Mouse (Mus musculus): ENCODE measurements around the gene Rps28. TPM values are rescaled to one million over a fixed set of nuclear protein-coding genes. Genes with fewer than 3 reads are reported as not detected.
A peak's percentile ranks its signal among the peaks of the same experiment; 100 is the strongest.

The Rps28 gene
- polyA plus RNA-seq, 1 experiment from 2014 or later = 612 TPM

DNA sequence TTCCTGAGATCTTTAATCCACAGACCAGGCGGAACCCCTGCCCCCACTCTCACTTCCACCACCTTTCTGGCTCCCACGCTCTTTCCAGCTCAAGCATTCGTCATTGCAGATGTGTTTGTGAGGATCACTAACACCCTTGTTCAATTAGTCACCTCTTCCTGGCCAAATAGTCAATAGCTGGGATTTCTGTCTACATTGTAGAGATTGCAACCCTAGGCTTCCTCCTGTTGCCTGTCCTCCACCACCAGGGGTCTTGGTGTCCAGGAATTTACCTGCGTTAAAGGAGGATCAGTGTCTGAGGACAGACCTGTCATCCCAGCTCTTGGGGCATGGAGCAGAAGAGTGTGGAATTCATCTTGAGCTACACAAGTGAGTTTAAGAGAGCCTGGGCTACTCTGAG lies 42.3 kb downstream of the Rps28 start:
- no peak overlapping the region for H3K9ac ChIP-seq (replicated peaks)
- H3K27ac ChIP-seq (replicated peaks) = no peak overlapping the region
- ATAC-seq (replicated peaks) = no peak
- H3K4me3 ChIP-seq = no peak overlapping the region
- peak overlapping the region; percentile 92 for H3K4me2 ChIP-seq (replicated peaks)
- H3K36me3 ChIP-seq = no peaks in the 10 kb centered on the region
- no peaks in the 10 kb centered on the region for H3K27me3 ChIP-seq
- peaks cover 34% of the 10 kb centered on the region for H3K4me1 ChIP-seq
- H3K9me3 ChIP-seq = no peaks in the 10 kb centered on the region
- WGBS = 37% methylated on average over 4 of the region's 4 CpGs

DNA sequence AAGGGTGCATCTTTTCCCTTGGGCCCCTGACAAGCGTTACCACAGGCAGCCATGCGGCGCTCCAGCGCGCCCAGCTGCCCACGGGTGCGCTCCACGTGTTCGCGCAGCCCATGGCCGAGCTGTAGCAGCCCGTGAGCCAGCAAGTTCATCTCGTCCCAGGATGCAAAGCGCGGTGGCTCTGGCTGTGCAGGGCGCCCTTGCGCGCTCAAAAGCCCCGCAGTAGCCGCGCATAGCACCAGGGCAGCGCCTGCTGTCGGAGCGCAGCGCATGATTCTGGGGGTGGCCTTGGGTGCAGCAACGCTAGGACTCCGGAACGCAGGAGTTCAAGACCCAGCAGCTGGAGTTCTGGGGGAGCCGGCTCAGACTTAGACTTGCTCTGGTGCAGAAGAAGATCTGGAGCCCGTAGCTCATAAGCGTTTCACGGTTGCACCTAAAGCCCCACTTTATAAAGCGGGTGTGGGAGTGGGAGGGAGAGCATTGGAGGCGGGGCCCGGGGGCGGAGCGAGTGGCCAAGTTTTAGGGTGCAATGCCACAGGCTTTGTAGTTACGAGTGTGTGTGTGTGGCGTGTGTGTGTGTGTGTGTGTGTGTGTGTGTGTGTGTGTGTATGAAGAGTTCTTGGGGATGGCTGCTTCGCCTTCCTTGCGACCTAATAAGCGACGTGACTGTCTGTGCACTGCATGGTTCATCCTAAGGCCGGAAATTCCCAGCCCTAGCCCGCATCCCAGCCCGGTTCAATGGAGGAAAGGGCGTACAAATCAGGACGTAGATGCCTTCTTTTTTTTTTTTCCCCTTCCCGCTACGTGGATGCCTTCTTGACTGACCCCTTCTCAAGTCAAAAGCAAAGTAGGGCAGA lies 43.0 kb downstream of the Rps28 start, which contains the start of gene Angptl4:
Gene Angptl4, minus strand, starts transcription at position 707 of the 854 bp plus-strand sequence.
- no peaks in the 10 kb centered on the region for H3K27me3 ChIP-seq
- peak within 1 kb of the TSS; percentile 92 for H3K4me2 ChIP-seq (replicated peaks)
- H3K36me3 ChIP-seq = no peaks in the 10 kb centered on the region
- H3K4me1 ChIP-seq = peaks cover 34% of the 10 kb centered on the region
- H3K4me3 ChIP-seq = peak within 1 kb of the TSS; percentile 47
- no peaks in the 10 kb centered on the region for H3K9me3 ChIP-seq
- peak within 1 kb of the TSS; percentile 45 for H3K27ac ChIP-seq (replicated peaks)
- H3K9ac ChIP-seq (replicated peaks) = peak within 1 kb of the TSS; percentile 51
- peak; percentile 69 for ATAC-seq (replicated peaks)
- 2% methylated on average over 50 of the region's 50 CpGs for WGBS

DNA sequence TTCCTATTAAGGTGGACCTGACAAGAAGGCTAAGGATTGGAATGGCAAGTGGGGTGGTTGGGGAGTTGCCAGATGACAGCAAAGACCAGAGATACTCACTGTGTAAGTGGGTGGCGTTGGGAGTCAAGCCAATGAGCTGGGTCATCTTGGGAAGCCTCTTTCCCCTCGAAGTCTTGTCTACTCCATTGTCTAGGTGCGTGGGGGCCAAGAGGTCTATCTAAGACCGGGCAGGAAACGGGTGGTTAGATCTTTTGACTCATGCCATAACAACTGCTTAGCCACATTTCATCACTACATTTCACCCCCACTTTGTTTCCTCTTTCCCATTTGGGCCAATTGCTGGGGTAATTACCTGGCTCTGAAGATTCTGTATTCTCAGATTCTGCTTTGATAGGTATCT lies 43.9 kb downstream of the Rps28 start:
- no peaks in the 10 kb centered on the region for H3K27me3 ChIP-seq
- peak overlapping the region; percentile 47 for H3K4me3 ChIP-seq
- WGBS = 95% methylated on average over 5 of the region's 5 CpGs
- H3K9me3 ChIP-seq = no peaks in the 10 kb centered on the region
- H3K9ac ChIP-seq (replicated peaks) = no peak overlapping the region
- H3K4me2 ChIP-seq (replicated peaks) = peak overlapping the region; percentile 92; the same call in 1 of the 2 replicates
- no peak for ATAC-seq (replicated peaks)
- peaks cover 34% of the 10 kb centered on the region for H3K4me1 ChIP-seq
- H3K27ac ChIP-seq (replicated peaks) = peak overlapping the region; percentile 45; the same call in 1 of the 2 replicates
- H3K36me3 ChIP-seq = no peaks in the 10 kb centered on the region

DNA sequence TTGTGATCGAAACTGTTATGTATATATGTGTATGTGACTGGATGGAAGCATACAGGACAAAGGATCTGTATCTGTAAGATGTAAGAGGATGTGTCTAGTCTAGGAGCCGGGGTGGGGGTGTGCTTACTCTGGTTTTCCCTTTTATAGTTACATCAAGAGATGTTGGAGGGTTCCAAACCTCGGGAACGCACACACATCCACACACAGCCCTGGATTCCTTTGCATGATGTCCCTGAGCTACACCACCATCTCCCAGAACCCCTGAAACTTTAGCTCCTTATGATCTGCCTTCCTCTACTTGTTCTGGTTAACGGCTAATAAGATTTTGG lies 44.4 kb downstream of the Rps28 start:
- Histone ChIP-seq H3K4me1 (peaks cover 34% of the 10 kb centered on the region), H3K27ac (replicated peaks) (no peak overlapping the region), H3K4me2 (replicated peaks) (no peak overlapping the region), H3K4me3 (no peak overlapping the region), H3K36me3 (no peaks in the 10 kb centered on the region), H3K9ac (replicated peaks) (no peak overlapping the region), H3K9me3 (no peaks in the 10 kb centered on the region), H3K27me3 (no peaks in the 10 kb centered on the region)
- ATAC-seq (replicated peaks) = no peak
- WGBS = 87% methylated on average over 5 of the region's 5 CpGs

DNA sequence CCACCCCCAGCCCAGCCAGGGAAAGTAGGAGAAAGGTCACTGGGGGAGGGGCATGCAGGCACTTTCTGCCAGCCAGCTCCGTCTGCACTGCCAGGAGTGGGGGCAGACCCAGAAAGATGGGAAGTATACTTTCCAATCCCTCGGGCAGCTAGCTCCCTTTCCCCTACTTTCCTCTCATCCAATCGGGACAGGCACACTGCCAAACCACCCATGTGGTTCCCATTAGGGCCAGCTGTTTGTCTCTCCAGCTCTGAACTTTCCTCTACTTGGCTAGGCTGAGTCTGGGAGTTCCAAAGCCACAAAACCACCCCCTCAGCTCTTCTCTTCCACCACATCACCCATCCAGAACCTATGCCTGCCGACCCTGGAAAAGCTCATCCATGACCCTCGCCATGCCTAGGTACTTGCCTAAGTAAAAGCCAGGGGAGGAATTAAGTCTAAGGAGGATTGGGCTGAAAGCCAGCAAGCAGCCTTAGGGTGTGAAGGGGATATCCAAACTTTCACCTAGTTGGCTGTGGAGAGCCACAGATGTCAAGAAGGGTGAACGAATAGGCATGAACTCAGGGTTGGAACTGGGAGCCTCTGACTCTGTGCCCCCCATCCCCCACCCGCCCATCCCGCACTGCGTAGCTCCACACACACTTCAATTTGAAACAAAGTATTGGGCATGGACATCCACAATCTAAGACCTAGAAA lies 44.9 kb downstream of the Rps28 start:
- Histone ChIP-seq H3K4me3 (no peak overlapping the region), H3K36me3 (no peaks in the 10 kb centered on the region), H3K9ac (replicated peaks) (no peak overlapping the region), H3K4me2 (replicated peaks) (peak overlapping the region; percentile 27), H3K4me1 (peaks cover 34% of the 10 kb centered on the region), H3K27ac (replicated peaks) (peak overlapping the region; percentile 57), H3K27me3 (no peaks in the 10 kb centered on the region), H3K9me3 (no peaks in the 10 kb centered on the region)
- peak; percentile 81 for ATAC-seq (replicated peaks)
- WGBS = 53% methylated on average over 9 of the region's 9 CpGs

DNA sequence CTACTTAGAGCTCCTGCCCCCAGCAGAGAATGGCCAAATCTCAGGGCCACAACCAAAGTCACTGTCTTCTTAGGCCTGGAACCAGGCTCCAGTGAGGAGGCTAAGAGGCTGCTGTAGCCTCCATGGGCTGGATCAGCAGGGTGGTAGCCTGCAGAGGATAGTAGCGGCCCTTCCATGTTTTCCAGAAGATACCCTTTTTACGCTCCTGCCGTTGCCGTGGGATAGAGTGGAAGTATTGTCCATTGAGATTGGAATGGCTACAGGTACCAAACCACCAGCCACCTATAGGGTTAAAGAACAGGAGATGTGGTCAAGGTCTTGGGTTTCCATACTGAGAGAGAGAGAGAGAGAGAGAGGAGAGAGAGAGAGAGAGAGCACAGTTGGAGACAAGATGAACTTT lies 49.1 kb downstream of the Rps28 start:
- no peaks in the 10 kb centered on the region for H3K9me3 ChIP-seq

DNA sequence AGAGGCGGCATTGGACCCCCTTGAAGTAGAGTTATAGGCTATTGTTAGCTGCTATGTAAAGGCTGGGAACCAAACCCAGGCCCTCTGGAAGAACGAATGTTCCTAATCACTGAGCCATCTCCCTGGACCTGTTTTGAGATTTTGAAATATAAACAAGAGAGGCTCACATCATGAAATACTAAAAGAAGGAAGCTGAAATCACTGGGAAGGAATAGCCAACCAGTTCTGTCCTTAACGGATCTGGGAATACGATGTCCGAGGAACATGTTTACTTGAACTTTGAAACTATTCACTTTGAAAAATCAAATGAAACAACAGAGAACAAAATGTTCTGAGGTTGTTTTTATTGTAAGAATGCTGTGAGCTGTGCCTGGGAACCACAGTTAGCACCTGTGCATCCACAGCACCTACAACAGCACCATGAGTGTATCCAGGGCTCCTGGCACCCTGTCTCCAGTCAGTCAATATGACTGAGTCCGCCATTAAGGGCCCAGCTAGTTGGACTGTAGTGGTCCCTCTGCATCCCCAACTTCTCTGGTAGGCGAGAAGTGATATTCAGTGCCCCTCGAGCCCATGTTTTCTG lies 49.7 kb downstream of the Rps28 start:
- no peak overlapping the region for H3K4me2 ChIP-seq (replicated peaks)
- no peaks in the 10 kb centered on the region for H3K36me3 ChIP-seq
- H3K4me3 ChIP-seq = no peak overlapping the region
- no peak overlapping the region for H3K27ac ChIP-seq (replicated peaks)
- no peaks in the 10 kb centered on the region for H3K9me3 ChIP-seq
- no peak for ATAC-seq (replicated peaks)
- WGBS = 88% methylated on average over 8 of the region's 8 CpGs
- no peaks in the 10 kb centered on the region for H3K27me3 ChIP-seq
- H3K4me1 ChIP-seq = peaks cover 9% of the 10 kb centered on the region
- no peak overlapping the region for H3K9ac ChIP-seq (replicated peaks)

More for the DNA sequence above, 49.1 kb downstream of the Rps28 start:
- Histone ChIP-seq H3K36me3 (no peaks in the 10 kb centered on the region), H3K27me3 (no peaks in the 10 kb centered on the region), H3K9ac (replicated peaks) (no peak overlapping the region), H3K27ac (replicated peaks) (no peak overlapping the region), H3K4me1 (peaks cover 15% of the 10 kb centered on the region), H3K4me2 (replicated peaks) (no peak overlapping the region), H3K4me3 (no peak overlapping the region)
- ATAC-seq (replicated peaks) = no peak
- WGBS = 95% methylated on average over 4 of the region's 4 CpGs

DNA sequence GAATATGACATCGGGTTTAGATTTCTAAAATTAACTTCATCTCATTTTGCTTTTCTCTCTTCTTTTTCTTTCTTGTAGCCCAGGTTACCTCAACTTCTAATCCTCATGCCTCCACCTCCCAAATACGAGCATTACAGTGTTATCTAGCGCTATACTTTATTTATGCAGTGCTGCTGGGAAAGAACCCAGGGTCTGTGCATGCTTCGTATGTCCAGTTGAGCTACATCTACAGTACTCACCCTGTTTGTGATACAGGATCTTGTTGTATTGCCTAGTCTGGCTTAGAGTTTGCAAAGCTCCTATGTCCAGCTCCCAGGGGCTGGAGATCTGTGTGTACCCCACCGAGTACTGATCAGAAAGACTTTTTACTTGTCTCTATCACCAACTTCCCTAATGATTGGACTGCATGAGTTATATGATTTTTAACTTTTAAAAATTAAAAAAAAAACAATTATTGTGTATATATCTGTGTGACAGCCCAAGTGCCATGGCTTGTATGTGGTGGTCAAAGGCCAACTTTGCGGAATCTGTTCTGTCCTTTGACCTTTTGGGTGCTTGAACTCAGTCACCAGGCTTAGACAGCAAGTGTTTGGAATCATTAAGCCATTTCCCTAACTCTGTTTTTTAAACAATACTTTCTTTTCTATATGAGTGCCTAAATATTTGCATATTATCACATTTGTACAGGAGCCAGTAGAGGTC lies 50.3 kb downstream of the Rps28 start:
- Histone ChIP-seq H3K9me3 (no peaks in the 10 kb centered on the region), H3K27ac (replicated peaks) (no peak overlapping the region), H3K36me3 (no peaks in the 10 kb centered on the region), H3K9ac (replicated peaks) (no peak overlapping the region), H3K27me3 (no peaks in the 10 kb centered on the region), H3K4me3 (no peak overlapping the region), H3K4me1 (peaks cover 2% of the 10 kb centered on the region), H3K4me2 (replicated peaks) (no peak overlapping the region)
- 92% methylated on average over 6 of the region's 6 CpGs for WGBS
- no peak for ATAC-seq (replicated peaks)

DNA sequence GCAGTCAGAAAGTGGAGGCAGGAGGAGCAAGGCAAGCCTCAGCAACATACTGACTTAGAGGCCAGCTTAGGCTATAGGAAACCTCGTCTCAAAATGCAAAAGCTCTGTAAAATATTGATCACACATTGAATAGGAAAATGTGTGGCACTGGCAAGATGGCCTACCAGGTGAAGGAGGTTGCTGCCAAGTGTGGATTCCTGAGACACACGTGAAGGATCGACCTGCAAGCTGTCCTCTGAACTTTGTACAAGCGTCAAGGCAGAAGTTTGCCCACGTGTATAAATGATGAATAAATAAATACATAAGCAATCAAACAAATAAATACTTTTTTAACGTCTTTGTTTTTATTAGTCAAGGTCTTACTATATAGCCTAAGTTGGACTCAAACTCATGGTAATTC lies 50.9 kb downstream of the Rps28 start:
- 83% methylated on average over 6 of the region's 6 CpGs for WGBS

DNA sequence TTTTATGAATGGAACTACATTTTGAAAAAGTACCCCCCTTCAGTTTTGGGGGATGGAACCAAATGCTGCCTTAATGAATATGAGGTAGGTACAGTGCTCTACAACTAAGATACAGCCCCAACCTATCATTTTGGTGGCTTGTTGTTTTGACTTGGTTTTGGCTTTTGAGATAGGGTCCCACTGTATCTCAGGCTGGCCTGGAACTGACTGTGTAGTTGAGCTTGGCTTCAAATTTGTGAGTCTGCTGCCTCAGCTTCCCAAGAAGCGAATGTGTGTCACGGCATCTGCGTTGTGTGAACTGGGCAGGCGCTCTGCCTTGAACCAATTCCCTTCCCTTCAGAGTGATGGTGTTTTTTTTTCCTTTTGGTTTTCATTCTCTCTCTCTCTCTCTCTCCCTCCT lies 52.7 kb downstream of the Rps28 start:
- WGBS = 95% methylated on average over 4 of the region's 4 CpGs
- no peak for ATAC-seq (replicated peaks)
- H3K4me3 ChIP-seq = no peak overlapping the region

More for the DNA sequence above, 50.9 kb downstream of the Rps28 start:
- ATAC-seq (replicated peaks) = no peak
- H3K9ac ChIP-seq (replicated peaks) = no peak overlapping the region
- H3K4me2 ChIP-seq (replicated peaks) = no peak overlapping the region
- H3K36me3 ChIP-seq = no peaks in the 10 kb centered on the region
- no peaks in the 10 kb centered on the region for H3K9me3 ChIP-seq
- no peak overlapping the region for H3K4me3 ChIP-seq
- no peaks in the 10 kb centered on the region for H3K27me3 ChIP-seq
- H3K4me1 ChIP-seq = no peaks in the 10 kb centered on the region
- no peak overlapping the region for H3K27ac ChIP-seq (replicated peaks)

More for the DNA sequence above, 52.7 kb downstream of the Rps28 start:
- Histone ChIP-seq H3K9ac (replicated peaks) (no peak overlapping the region), H3K27me3 (no peaks in the 10 kb centered on the region), H3K4me1 (no peaks in the 10 kb centered on the region), H3K4me2 (replicated peaks) (no peak overlapping the region), H3K27ac (replicated peaks) (no peak overlapping the region), H3K9me3 (no peaks in the 10 kb centered on the region), H3K36me3 (no peaks in the 10 kb centered on the region)

All from forebrain, embryonic 15.5 days (tissue).